ENCODE assay signal across 11 mouse cellular contexts in genomic region chr11:16546421-16547163, GRCm38 (mm10). TPM values are rescaled to one million over a fixed set of nuclear protein-coding genes. Genes with fewer than 3 reads are reported as not detected.
DNase-seq lines count a peak whose midpoint lies in the region; ATAC-seq and TF ChIP-seq lines count a peak whose summit lies in the region.
"Had no signal": no experiment of that assay in that cellular context is flagged by ENCODE, and none has a peak within 500 bp of the region (broad histone marks: within the 10 kb centered on the region; RNA-seq: fewer than 3 reads in every experiment).

No protein-coding gene starts in this region.

- intact Hi-C loops in heart, postnatal 10 days (cut with DNase I): no loop called here

- H3K9me3 ChIP-seq in forebrain, embryonic 11.5 days (ENCODE audit: control insufficient read depth, low read length): no peaks in the 10 kb centered on the region
- H3K9me3 ChIP-seq: forebrain, embryonic 13.5 days had no signal

- DNase-seq in kidney, adult 2 months: peak; percentile 28
- DNase-seq in kidney, postnatal 10 days: no peak
- peak; percentile 4 for DNase-seq in brain, embryonic 14.5 days (ENCODE audit: low read depth)
- peak; percentile 17 to 32 for DNase-seq in heart, postnatal 10 days
- no peak for DNase-seq in ovary, postnatal 10 days (ENCODE audit: low spot score)
- no peak for DNase-seq in right cerebral cortex, postnatal 25 days
- DNase-seq in forebrain, embryonic 11.5 days (ENCODE audit: low spot score): no peak
- DNase-seq: spleen, adult 18-20 months; thymus, adult 2 months had no signal

- no peak overlapping the region for H3K4me2 ChIP-seq in forebrain, embryonic 11.5 days (ENCODE audit: low read depth, low read length, severe bottlenecking)
- H3K4me2 ChIP-seq: forebrain, embryonic 13.5 days had no signal

- no peaks in the 10 kb centered on the region for H3K27me3 ChIP-seq in kidney, adult 2 months (replicated peaks; ENCODE audit: control insufficient read depth, insufficient read depth, low read length)
- no peaks in the 10 kb centered on the region for H3K27me3 ChIP-seq in C2C12 (ENCODE audit: control insufficient read depth, insufficient read depth, insufficient read length)
- H3K27me3 ChIP-seq in forebrain, embryonic 11.5 days (ENCODE audit: control insufficient read depth, insufficient read depth, low read length): no peaks in the 10 kb centered on the region
- H3K27me3 ChIP-seq: forebrain, embryonic 13.5 days had no signal

- no peak overlapping the region for H3K4me3 ChIP-seq in kidney, adult 2 months (ENCODE audit: insufficient read depth, low read depth, low read length)
- H3K4me3 ChIP-seq in C2C12 (ENCODE audit: insufficient read depth, poor library complexity, severe bottlenecking): no peak overlapping the region
- no peak overlapping the region for H3K4me3 ChIP-seq in forebrain, embryonic 11.5 days (ENCODE audit: low read depth, low read length)
- H3K4me3 ChIP-seq: forebrain, embryonic 13.5 days had no signal

- H3K27ac ChIP-seq in kidney, adult 2 months (ENCODE audit: insufficient read depth, low read depth, low read length): no peak overlapping the region
- no peak overlapping the region for H3K27ac ChIP-seq in forebrain, embryonic 11.5 days (ENCODE audit: low read depth, low read length)
- H3K27ac ChIP-seq: forebrain, embryonic 13.5 days had no signal

- H3ac ChIP-seq in C2C12 (ENCODE audit: control insufficient read depth, insufficient read length, low read depth): no peak overlapping the region

- no peaks in the 10 kb centered on the region for H3K36me3 ChIP-seq in kidney, adult 2 months (ENCODE audit: control insufficient read depth, insufficient read depth, low read length)
- no peaks in the 10 kb centered on the region for H3K36me3 ChIP-seq in C2C12 (ENCODE audit: control insufficient read depth, insufficient read depth)
- no peaks in the 10 kb centered on the region for H3K36me3 ChIP-seq in forebrain, embryonic 11.5 days (ENCODE audit: control insufficient read depth, insufficient read depth, low read length)

- no peak overlapping the region for H3K9ac ChIP-seq in forebrain, embryonic 11.5 days (ENCODE audit: low read length)
- H3K9ac ChIP-seq: forebrain, embryonic 13.5 days had no signal

- no peaks in the 10 kb centered on the region for H3K4me1 ChIP-seq in kidney, adult 2 months (ENCODE audit: control insufficient read depth, insufficient read depth, low read length)
- H3K4me1 ChIP-seq in forebrain, embryonic 11.5 days (replicated peaks; ENCODE audit: control insufficient read depth, insufficient read depth, low read length): no peaks in the 10 kb centered on the region
- H3K4me1 ChIP-seq: forebrain, embryonic 13.5 days had no signal

- no peak for TF ChIP-seq CTCF in kidney, adult 2 months (conservative IDR thresholded peaks at IDR 0.05; ENCODE audit: insufficient read depth, insufficient read length, low read depth, low read length)
- no peak for TF ChIP-seq CTCF in C2C12 (IDR thresholded peaks at IDR 0.05; ENCODE audit: control insufficient read depth, insufficient read depth, insufficient read length)
- no peak for TF ChIP-seq CTCF in brain, embryonic 14.5 days (IDR thresholded peaks at IDR 0.05; ENCODE audit: borderline replicate concordance, extremely low read depth, insufficient read depth, insufficient read length)

- ATAC-seq in forebrain, embryonic 11.5 days (replicated peaks; ENCODE audit: low FRiP score): no peak
- ATAC-seq: forebrain, embryonic 13.5 days had no signal

- TF ChIP-seq POLR2A in kidney, adult 2 months (IDR thresholded peaks at IDR 0.05; ENCODE audit: low read depth, low read length): no peak
- TF ChIP-seq POLR2A in brain, embryonic 14.5 days (IDR thresholded peaks at IDR 0.05; ENCODE audit: borderline replicate concordance, extremely low read depth, insufficient read depth, insufficient read length, poor library complexity, severe bottlenecking): no peak

- H3K79me3 ChIP-seq in C2C12 (ENCODE audit: low read depth): no peaks in the 10 kb centered on the region

- WGBS in kidney, adult 2 months: 64% methylated on average over 5 of the region's 5 CpGs
- WGBS in forebrain, embryonic 11.5 days: 78% methylated on average over 5 of the region's 5 CpGs

- no peaks in the 10 kb centered on the region for H3K79me2 ChIP-seq in C2C12 (ENCODE audit: control insufficient read depth, insufficient read depth)

TF ChIP-seq in C2C12, 6 proteins besides CTCF, POLR2A, EP300 and RAD21:
- TF ChIP-seq MAX (IDR thresholded peaks at IDR 0.05) (peak; percentile 20), MYOD1 (IDR thresholded peaks at IDR 0.05; ENCODE audit: control insufficient read depth, insufficient read length, low read depth) (no peak)

RNA-seq across cellular contexts. Expression of gene Sec61g, which starts 38.3 kb away (rescaled TPM):
- polyA plus RNA-seq in kidney, adult 2 months (2012; rRNA removed): 9.0 and 14.9 TPM in 2 replicates
- 26.7 TPM for polyA plus RNA-seq in C2C12 (2012; fragmentation: generic; extraction: Trizol)
- polyA plus RNA-seq in brain, embryonic 14.5 days (2012; rRNA removed): 38.9 and 56.4 TPM in 2 replicates
- 1 to 10 TPM; 3.6 to 4.2 TPM for total RNA-seq in heart, postnatal 10 days (2021)
- 32.6 and 34.3 TPM in 2 replicates for polyA plus RNA-seq in forebrain, embryonic 11.5 days (2014; fragmentation: Nextera tagmentation; extraction: Ambion mirVana)

Comparison
In these comparisons a context has a peak if more than half of its experiments do, and no peak if none do; other contexts are left out.
1. DNase-seq: peak in kidney, adult 2 months (single experiment), brain, embryonic 14.5 days (single experiment) and heart, postnatal 10 days (2 of 2); none in kidney, postnatal 10 days (single experiment), ovary, postnatal 10 days (single experiment), right cerebral cortex, postnatal 25 days (single experiment) and forebrain, embryonic 11.5 days (single experiment).